Mouse (Mus musculus) forebrain, embryonic 12.5 days (tissue): ENCODE measurements around the gene Tmprss13. TPM values are rescaled to one million over a fixed set of nuclear protein-coding genes. Genes with fewer than 3 reads are reported as not detected.

Source experiments
- ATAC-seq: fragments of 200-750 bp; cut with Nextera tagmentation; 2 replicates; pipeline ENCODE4 v1.8.0; 2017; ENCODE audit warnings: moderate TSS enrichment; ENCODE audit not compliant: low FRiP score
- H3K27ac ChIP-seq: fragments of 300-500 bp; sonication (generic); 2 replicates; pipeline ENCODE4 v1.5.1; 2016; ENCODE audit warnings: mild to moderate bottlenecking
- H3K27me3 ChIP-seq: fragments of 300-500 bp; sonication (generic); 2 replicates; pipeline ENCODE4 v1.6.1; 2016; ENCODE audit warnings: mild to moderate bottlenecking
- H3K36me3 ChIP-seq: fragments of 300-500 bp; sonication (generic); replicated peaks from 2 replicates; pipeline ENCODE4 v1.6.1; 2016; ENCODE audit warnings: mild to moderate bottlenecking
- H3K4me1 ChIP-seq: fragments of 300-500 bp; sonication (generic); 2 replicates; pipeline ENCODE4 v1.6.1; 2016
- H3K4me2 ChIP-seq: fragments of 300-500 bp; sonication (generic); 2 replicates; pipeline ENCODE4 v1.6.1; 2016; ENCODE audit warnings: mild to moderate bottlenecking, moderate library complexity
- H3K4me3 ChIP-seq: fragments of 300-500 bp; sonication (generic); replicated peaks from 2 replicates; pipeline ENCODE4 v1.5.1; 2016; ENCODE audit warnings: mild to moderate bottlenecking
- H3K9ac ChIP-seq: fragments of 300-500 bp; sonication (generic); 2 replicates; pipeline ENCODE4 v1.6.1; 2016; ENCODE audit warnings: mild to moderate bottlenecking
- H3K9me3 ChIP-seq: fragments of 300-500 bp; sonication (generic); 2 replicates; pipeline ENCODE4 v1.6.1; 2016
- WGBS: fragments of 180-500 bp; shearing (Covaris S2); methylation state at CpG from one replicate; pipeline ENCODE4 v1.1.7; 2016; 5-methylcytosine and 5-hydroxymethylcytosine counted together
- polyA plus RNA-seq: library from polyadenylated mRNA; unstranded; fragments of >200 nt; fragmentation: Nextera tagmentation; extraction: Ambion mirVana; gene quantifications from 2 replicates; pipeline ENCODE4 v1.2.1, GENCODE M21; 2016

Tmprss13 gene
- polyA plus RNA-seq, 1 experiment from 2014 or later: 0.08 TPM

DNA sequence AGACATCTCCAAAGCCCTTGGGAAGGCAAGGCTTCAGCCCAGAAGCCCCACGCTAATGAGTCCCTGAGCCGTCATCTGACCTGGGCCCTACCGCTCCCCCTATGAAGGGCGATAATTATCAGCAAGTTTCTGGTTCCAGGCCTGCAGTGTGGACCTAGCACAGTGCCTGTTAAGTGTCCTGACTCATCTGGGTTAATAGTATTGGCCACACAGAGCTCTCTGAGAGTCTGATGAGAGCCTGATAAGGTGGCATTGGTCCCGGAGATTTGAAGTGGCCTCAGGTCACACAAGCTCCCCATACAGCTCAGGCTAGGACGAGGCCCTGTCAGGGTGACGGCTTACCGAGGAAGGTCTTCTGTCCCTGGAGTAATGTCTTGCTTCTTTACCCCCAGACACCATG is 70.7 kb downstream of the Tmprss13 start:
- no peak overlapping the region for H3K9ac ChIP-seq
- 90% methylated on average over 8 of the region's 8 CpGs for WGBS

GRCm38 (mm10) chr9:45391299-45391698 is 72.4 kb downstream of the Tmprss13 start:
- WGBS: 79% methylated on average over 7 of the region's 7 CpGs
- H3K4me3 ChIP-seq: no peak overlapping the region
- H3K4me1 ChIP-seq: no peaks in the 10 kb centered on the region
- no peaks in the 10 kb centered on the region for H3K9me3 ChIP-seq
- H3K36me3 ChIP-seq: peaks cover 47% of the 10 kb centered on the region
- H3K27ac ChIP-seq: no peak overlapping the region
- H3K9ac ChIP-seq: no peak overlapping the region
- H3K27me3 ChIP-seq: no peaks in the 10 kb centered on the region
- H3K4me2 ChIP-seq: no peak overlapping the region
- ATAC-seq: no peak

More for the DNA sequence above, 70.7 kb downstream of the Tmprss13 start:
- peaks cover 34% of the 10 kb centered on the region for H3K36me3 ChIP-seq
- no peaks in the 10 kb centered on the region for H3K4me1 ChIP-seq
- ATAC-seq: no peak
- H3K9me3 ChIP-seq: no peaks in the 10 kb centered on the region
- no peak overlapping the region for H3K4me3 ChIP-seq
- no peaks in the 10 kb centered on the region for H3K27me3 ChIP-seq
- H3K27ac ChIP-seq: no peak overlapping the region
- H3K4me2 ChIP-seq: no peak overlapping the region

- H3K36me3 ChIP-seq: peaks cover 47% of the 10 kb centered on the region
- no peak overlapping the region for H3K4me2 ChIP-seq
- H3K9ac ChIP-seq: no peak overlapping the region
- H3K27me3 ChIP-seq: no peaks in the 10 kb centered on the region
- no peaks in the 10 kb centered on the region for H3K9me3 ChIP-seq
- no peaks in the 10 kb centered on the region for H3K4me1 ChIP-seq
- 91% methylated on average over 6 of the region's 6 CpGs for WGBS
- no peak overlapping the region for H3K27ac ChIP-seq
- no peak for ATAC-seq
- no peak overlapping the region for H3K4me3 ChIP-seq
Measured at GRCm38 (mm10) chr9:45395218-45395617, 76.3 kb downstream of the Tmprss13 start.

GRCm38 (mm10) chr9:45395796-45396195 is 76.9 kb downstream of the Tmprss13 start:
- H3K27ac ChIP-seq: no peak overlapping the region
- no peaks in the 10 kb centered on the region for H3K9me3 ChIP-seq
- no peak for ATAC-seq
- H3K36me3 ChIP-seq: peaks cover 42% of the 10 kb centered on the region
- no peak overlapping the region for H3K4me2 ChIP-seq
- no peak overlapping the region for H3K9ac ChIP-seq
- H3K27me3 ChIP-seq: no peaks in the 10 kb centered on the region
- WGBS: 80% methylated on average over 3 of the region's 3 CpGs
- H3K4me3 ChIP-seq: no peak overlapping the region
- H3K4me1 ChIP-seq: no peaks in the 10 kb centered on the region

Other genes starting within 250 kb of the Tmprss13 start
- gene Jaml, start 239.9 kb upstream of the Tmprss13 start, polyA plus RNA-seq: 0.15 TPM in 1 of 2 replicates, not detected in the other
- gene Scn2b, start 201.3 kb upstream of the Tmprss13 start, polyA plus RNA-seq: 3.0 and 3.1 TPM in 2 replicates
- gene Scn4b, start 180.7 kb upstream of the Tmprss13 start, polyA plus RNA-seq: 0.23 and 0.56 TPM in 2 replicates
- gene BC049352, start 137.1 kb upstream of the Tmprss13 start, polyA plus RNA-seq: 0.18 and 0.22 TPM in 2 replicates
- gene Tmprss4, start 115.0 kb upstream of the Tmprss13 start, polyA plus RNA-seq: 0.11 and 0.47 TPM in 2 replicates
- 0.54 and 0.63 TPM in 2 replicates for gene Il10ra, start 50.0 kb upstream of the Tmprss13 start, polyA plus RNA-seq
- 206 TPM in 2 replicates for gene Fxyd6, start 51.1 kb downstream of the Tmprss13 start, polyA plus RNA-seq
- gene Fxyd2, start 80.6 kb downstream of the Tmprss13 start, polyA plus RNA-seq: 2.0 and 2.3 TPM in 2 replicates
- 7.0 and 8.9 TPM in 2 replicates for gene Dscaml1, start 107.5 kb downstream of the Tmprss13 start, polyA plus RNA-seq